Mouse (Mus musculus): ENCODE measurements around the gene Grsf1.
A peak's percentile ranks its signal among the peaks of the same experiment; 100 is the strongest.

Gene Grsf1

GRCm38 (mm10) chr5:88629987-88630386 lies 46.0 kb downstream of the Grsf1 start:
- DNase-seq (ENCODE audit: low spot score in 2 of 2) = no peak

DNA sequence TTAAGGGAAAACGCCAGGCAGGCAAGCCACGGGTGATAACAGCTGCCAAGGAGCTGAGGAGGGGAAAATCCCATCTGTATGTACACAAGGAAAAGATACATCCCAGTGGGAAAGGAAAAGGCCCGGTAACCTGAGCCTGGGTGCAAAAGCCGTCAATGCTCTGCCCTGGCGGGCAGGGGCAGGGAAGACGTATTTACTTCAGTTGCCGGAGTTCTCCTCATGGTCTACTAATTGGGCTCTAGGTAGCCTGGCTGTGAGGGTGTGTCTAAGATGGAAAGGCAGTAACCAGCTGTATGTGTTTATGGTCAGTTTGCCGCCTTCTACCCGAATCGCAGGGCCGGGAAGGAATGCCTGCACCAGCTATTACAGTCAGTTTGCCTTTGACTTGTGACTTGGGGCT lies 46.8 kb downstream of the Grsf1 start:
- DNase-seq (ENCODE audit: low spot score in 2 of 2) = no peak

- DNase-seq (ENCODE audit: low spot score in 2 of 2) = no peak
Measured at GRCm38 (mm10) chr5:88627545-88627944, 48.4 kb downstream of the Grsf1 start.

- DNase-seq (ENCODE audit: low spot score in 2 of 2) = no peak
Measured at GRCm38 (mm10) chr5:88616988-88617387, 59.0 kb downstream of the Grsf1 start.

DNA sequence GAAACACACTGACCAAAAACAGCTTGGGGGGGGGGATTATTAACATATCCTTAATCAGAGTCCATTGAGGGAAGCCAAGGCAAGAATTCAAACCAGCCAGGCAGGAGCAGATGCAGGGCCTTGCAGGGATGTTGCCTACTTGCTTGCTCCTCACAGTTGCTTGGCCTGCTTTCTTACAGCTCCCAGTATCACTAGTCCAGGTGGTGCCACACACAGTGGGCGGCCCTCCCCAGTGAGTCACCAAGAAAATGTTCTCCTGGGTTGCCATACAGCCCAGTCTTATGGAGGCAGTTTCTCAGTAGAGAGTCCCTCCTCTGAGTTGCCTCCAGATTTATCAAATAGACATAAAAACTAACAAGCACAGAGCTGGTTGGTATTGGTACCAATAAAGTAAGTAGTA lies 61.8 kb downstream of the Grsf1 start:
- DNase-seq (ENCODE audit: low spot score in 2 of 2) = peak in 1 of 2 experiments; percentile 11
